25 mouse cellular contexts compared by ENCODE assay signal in genomic region chr8:123746488-123746887, GRCm38 (mm10). TPM values are rescaled to one million over a fixed set of nuclear protein-coding genes. Genes with fewer than 3 reads are reported as not detected.
DNase-seq lines count a peak whose midpoint lies in the region; ATAC-seq lines count a peak whose summit lies in the region.
"Had no signal": no experiment of that assay in that cellular context is flagged by ENCODE, and none has a peak within 500 bp of the region (broad histone marks: within the 10 kb centered on the region; RNA-seq: fewer than 3 reads in every experiment).

No protein-coding gene starts in this region.

- no peak overlapping the region for H3K4me3 ChIP-seq in midbrain, embryonic 11.5 days (ENCODE audit: low read depth, low read length)
- H3K4me3 ChIP-seq: heart, adult 2 months; heart, embryonic 10.5 days; heart, embryonic 13.5 days had no signal

- no peak overlapping the region for H3K4me2 ChIP-seq in midbrain, embryonic 11.5 days
- H3K4me2 ChIP-seq: heart, embryonic 13.5 days; hindbrain, embryonic 14.5 days had no signal

- H3K9ac ChIP-seq in midbrain, embryonic 11.5 days (ENCODE audit: low read length): no peak overlapping the region
- H3K9ac ChIP-seq: forebrain, postnatal 0 days; heart, embryonic 13.5 days; hindbrain, embryonic 14.5 days had no signal

- H3K27ac ChIP-seq in midbrain, embryonic 11.5 days (ENCODE audit: low read depth, low read length): no peak overlapping the region
- H3K27ac ChIP-seq: heart, adult 2 months; heart, embryonic 10.5 days; hindbrain, embryonic 14.5 days had no signal

- H3K4me1 ChIP-seq in midbrain, embryonic 11.5 days (ENCODE audit: control insufficient read depth, insufficient read depth, low read length): no peaks in the 10 kb centered on the region

- no peaks in the 10 kb centered on the region for H3K27me3 ChIP-seq in midbrain, embryonic 11.5 days (ENCODE audit: control insufficient read depth, insufficient read depth, low read length)
- H3K27me3 ChIP-seq: heart, embryonic 13.5 days had no signal

- 91% methylated on average over 4 of the region's 4 CpGs for WGBS in midbrain, embryonic 11.5 days

- DNase-seq in ES-CJ7 (ENCODE audit: low read depth, low spot score): peak; percentile 51
- peak; percentile 46 for DNase-seq in R1 (ENCODE audit: low read depth, low spot score)
- no peak for DNase-seq in midbrain, embryonic 11.5 days (ENCODE audit: low spot score, missing footprints)
- DNase-seq in adrenal gland, adult 18-20 months (ENCODE audit: low spot score in 2 of 2): no peak
- DNase-seq: adrenal gland, adult 2 months; adrenal gland, postnatal 14 days; cerebellum, adult 11-12 months; cerebellum, adult 8-10 months; cerebellum, postnatal 36 days; forebrain, postnatal 0 days; gastrocnemius, postnatal 10 days; gastrocnemius, postnatal 36 days; heart, adult 2 months; heart, postnatal 14 days; heart, postnatal 4 days; kidney, adult 11 months had no signal

- H3K36me3 ChIP-seq in midbrain, embryonic 11.5 days (ENCODE audit: control insufficient read depth, insufficient read depth, low read length): no peaks in the 10 kb centered on the region
- H3K36me3 ChIP-seq: G1E; heart, embryonic 10.5 days; heart, embryonic 13.5 days had no signal

- ATAC-seq in monocyte, adult 5-6 weeks (replicated peaks; ENCODE audit: insufficient number of reproducible peaks, low FRiP score, low TSS enrichment, poor library complexity, severe bottlenecking): 0 out of 2 replicates have a peak, but pooled peaks have one; percentile 42
- ATAC-seq in midbrain, embryonic 11.5 days (ENCODE audit: low FRiP score): no peak
- no peak for ATAC-seq in erythroid progenitor cell, adult 5-6 weeks (replicated peaks; ENCODE audit: low FRiP score, poor library complexity, severe bottlenecking)
- ATAC-seq: CD4-positive, CD25-positive, alpha-beta regulatory T cell, adult 4 months; forebrain, embryonic 14.5 days; forebrain, postnatal 0 days; inflammation-experienced regulatory T-cells, adult 6 months had no signal

- H3K9me3 ChIP-seq in midbrain, embryonic 11.5 days (ENCODE audit: control insufficient read depth, low read length): no peaks in the 10 kb centered on the region
- H3K9me3 ChIP-seq: heart, embryonic 10.5 days; heart, embryonic 13.5 days had no signal

RNA-seq across cellular contexts. Expression of gene Rab4a, which starts 59.3 kb away (rescaled TPM):
- total RNA-seq in monocyte, adult 5-6 weeks (2017): 0.68 to 0.86 TPM (median 0.75 TPM) in 3 replicates
- polyA plus RNA-seq in midbrain, embryonic 11.5 days (2014; fragmentation: Nextera tagmentation; extraction: Ambion mirVana): 58.8 and 61.2 TPM in 2 replicates
- total RNA-seq in adrenal gland, adult 18-20 months (2021): 10 to 100 TPM; 25.5 to 25.9 TPM
- total RNA-seq in erythroid progenitor cell, adult 5-6 weeks (2015; ENCODE audit: low replicate concordance): 1.7 and 3.6 TPM in 2 replicates
- total RNA-seq in erythroid progenitor cell, adult 5-6 weeks (2017; ENCODE audit: low replicate concordance): 3.3 TPM in 1 of 2 replicates, not detected in the other

Comparison
In these comparisons a context has a peak if more than half of its experiments do, and no peak if none do; other contexts are left out.
1. DNase-seq: peak in ES-CJ7 (single experiment) and R1 (single experiment); none in midbrain, embryonic 11.5 days (single experiment) and adrenal gland, adult 18-20 months (0 of 2).
2. RNA of gene Rab4a, which starts 59.3 kb away (total RNA-seq): 25.5 to 25.9 TPM in adrenal gland, adult 18-20 months; 1.7 to 3.6 TPM in erythroid progenitor cell, adult 5-6 weeks and 0.68 to 0.86 TPM in monocyte, adult 5-6 weeks; every median in the first group is over 4 times any median in the second.